Mouse (Mus musculus): ENCODE data around the gene Hspb1.

Gene Hspb1

DNA sequence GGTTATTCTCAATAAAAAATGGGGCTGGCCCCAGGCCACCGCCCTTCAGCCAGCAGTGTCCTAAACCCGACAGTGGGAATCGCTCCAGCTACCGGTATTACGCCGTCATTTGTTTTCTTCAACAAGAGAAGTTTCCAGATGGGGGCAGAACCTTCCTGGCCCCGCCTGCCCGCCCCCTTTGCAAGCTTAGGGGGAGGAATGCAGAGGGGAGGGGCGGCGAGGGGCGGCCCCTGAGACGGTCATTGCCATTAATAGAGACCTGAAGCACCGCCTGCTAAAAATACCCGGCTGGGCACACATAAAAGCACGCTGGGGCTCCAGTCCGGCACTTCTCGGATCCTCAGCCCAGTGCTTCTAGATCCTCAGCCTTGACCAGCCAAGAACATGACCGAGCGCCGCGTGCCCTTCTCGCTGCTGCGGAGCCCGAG is at the start of gene Hspb1:
TSS of gene Hspb1 (plus strand) at position 245 of the 428 bp plus-strand sequence.
- DNase-seq (ENCODE audit: low spot score): no peak

DNA sequence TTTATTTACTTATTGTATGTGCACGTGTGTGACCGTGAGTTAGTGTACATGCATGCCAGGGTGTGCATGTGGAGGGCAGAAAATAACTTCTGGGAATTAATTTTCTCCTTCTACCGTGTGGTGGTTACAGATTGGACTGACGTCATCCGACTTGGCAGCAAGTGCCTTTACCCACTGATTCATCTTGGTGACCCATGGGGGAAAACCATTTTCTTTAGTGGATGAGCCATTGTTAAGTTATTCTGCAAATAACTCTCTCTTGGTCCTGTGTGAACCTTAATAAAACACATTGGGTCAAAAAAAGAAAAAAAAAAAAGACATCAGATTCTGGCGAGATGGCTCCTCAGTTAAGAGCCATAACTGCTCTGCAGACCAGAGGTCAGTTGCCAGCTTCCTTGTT is 46.1 kb upstream of the Hspb1 start:
- no peak for DNase-seq (ENCODE audit: low spot score)

GRCm38 (mm10) chr5:135843418-135843817 is 44.3 kb upstream of the Hspb1 start:
- DNase-seq (ENCODE audit: low spot score): no peak

- DNase-seq (ENCODE audit: low spot score): no peak
These were observed 41.9 kb upstream of the Hspb1 start for GRCm38 (mm10) chr5:135845676-135846320.

GRCm38 (mm10) chr5:135847460-135847859 is 40.3 kb upstream of the Hspb1 start:
- DNase-seq (ENCODE audit: low spot score): no peak

DNA sequence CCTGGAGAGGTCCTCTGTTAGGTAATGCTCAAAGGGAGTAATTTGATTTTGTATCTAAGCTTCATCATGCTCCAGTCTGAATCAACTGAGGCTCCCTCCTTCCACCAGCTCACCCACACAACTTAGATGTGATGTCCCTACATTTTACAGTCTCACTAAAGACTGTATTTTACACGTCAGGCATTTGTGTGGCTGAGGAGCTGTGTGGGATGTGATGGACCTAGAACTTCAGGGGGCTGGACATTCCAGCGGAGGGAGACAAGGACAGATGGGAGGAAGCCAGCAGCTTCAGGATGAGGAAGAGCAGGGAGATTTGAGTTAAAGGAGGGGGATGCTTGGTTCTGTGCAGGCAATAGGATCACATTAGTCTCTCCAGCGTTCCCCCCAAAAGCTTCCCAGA is 39.8 kb upstream of the Hspb1 start:
- DNase-seq (ENCODE audit: low spot score): no peak

- DNase-seq (ENCODE audit: low spot score): no peak
These were observed 36.7 kb upstream of the Hspb1 start for GRCm38 (mm10) chr5:135851024-135851423.

DNA sequence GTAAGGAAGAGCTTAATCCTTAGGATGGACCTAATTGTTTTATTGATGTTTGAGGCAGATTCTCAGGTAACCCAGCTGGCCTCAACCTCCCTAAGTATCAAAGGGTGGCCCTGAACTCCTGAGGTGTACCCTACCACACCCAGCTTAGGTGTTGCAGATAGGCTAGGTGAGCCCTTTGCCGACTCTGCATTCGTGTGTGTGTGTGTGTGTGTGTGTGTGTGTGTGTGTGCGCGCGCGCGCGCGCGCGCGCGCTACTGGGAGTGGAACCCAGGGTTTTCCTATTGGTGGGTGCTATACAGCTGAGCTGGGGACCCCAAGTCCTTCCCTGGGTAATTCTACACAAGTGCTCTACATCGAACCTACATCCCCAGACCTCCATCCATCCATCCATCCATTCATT is 36.2 kb upstream of the Hspb1 start:
- no peak for DNase-seq (ENCODE audit: low spot score)

- no peak for DNase-seq (ENCODE audit: low spot score)
These were observed 35.3 kb upstream of the Hspb1 start for GRCm38 (mm10) chr5:135852421-135852820.

DNA sequence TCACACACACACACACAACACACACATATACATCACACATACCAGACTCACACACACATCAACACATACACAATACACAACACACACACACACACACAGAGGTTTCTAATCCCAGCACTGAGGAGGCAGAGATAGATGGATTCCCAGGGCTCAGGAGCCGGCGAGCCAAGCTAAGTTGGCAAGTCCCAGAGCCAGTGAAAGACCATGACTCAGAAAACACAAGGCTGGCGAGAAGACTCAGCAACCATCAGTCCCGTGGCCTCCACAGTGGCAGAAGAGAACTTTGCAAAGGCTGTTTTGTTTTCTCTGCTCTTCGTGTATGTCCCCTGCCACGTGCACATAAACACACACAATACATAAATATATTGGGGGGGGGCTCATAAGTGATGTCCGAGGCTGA is 34.0 kb upstream of the Hspb1 start:
- DNase-seq (ENCODE audit: low spot score): no peak

GRCm38 (mm10) chr5:135855156-135855555 is 32.6 kb upstream of the Hspb1 start:
- no peak for DNase-seq (ENCODE audit: low spot score)

DNA sequence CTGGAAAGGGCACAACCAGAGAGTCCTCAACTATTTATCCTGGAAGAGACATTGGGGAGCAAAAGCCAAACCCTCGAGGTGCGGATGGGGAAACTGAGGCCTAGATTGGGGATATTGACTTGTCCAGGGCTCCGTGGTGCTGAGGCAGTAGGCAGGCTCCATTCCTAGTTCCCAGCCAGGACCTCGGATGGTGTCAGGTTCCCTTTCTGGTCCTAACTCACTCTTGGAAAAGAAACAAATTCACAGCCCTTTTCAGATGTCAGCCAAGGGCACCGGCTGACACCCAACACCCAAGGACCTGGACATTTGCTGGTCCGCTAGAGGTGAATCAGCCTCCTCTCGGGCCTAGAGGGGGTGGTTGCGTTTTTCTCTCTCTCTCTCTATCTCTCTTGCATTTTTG is 21.1 kb upstream of the Hspb1 start:
- DNase-seq (ENCODE audit: low spot score): no peak

GRCm38 (mm10) chr5:135867637-135868593 is 19.8 kb upstream of the Hspb1 start:
- DNase-seq (ENCODE audit: low spot score): no peak

DNA sequence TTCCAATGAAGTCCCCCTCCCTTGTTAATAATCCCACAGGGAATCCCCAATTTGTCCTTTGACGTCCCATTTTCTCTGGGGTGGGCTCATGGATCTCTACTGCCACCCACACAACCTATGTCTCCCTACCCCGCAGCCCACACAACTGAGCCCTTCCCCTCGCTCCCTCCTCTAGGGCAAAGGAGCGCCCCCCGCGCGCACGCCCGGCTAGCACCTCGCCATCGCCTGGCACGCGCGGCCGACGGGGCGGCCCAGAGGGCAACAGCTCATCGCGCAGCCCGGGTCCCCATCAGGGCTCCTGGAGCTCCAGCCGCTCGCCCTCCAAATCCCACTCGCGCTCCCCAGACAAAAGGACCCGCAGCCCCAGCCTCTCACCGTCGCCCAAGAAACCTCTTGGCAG is 19.1 kb upstream of the Hspb1 start:
- no peak for DNase-seq (ENCODE audit: low spot score)

DNA sequence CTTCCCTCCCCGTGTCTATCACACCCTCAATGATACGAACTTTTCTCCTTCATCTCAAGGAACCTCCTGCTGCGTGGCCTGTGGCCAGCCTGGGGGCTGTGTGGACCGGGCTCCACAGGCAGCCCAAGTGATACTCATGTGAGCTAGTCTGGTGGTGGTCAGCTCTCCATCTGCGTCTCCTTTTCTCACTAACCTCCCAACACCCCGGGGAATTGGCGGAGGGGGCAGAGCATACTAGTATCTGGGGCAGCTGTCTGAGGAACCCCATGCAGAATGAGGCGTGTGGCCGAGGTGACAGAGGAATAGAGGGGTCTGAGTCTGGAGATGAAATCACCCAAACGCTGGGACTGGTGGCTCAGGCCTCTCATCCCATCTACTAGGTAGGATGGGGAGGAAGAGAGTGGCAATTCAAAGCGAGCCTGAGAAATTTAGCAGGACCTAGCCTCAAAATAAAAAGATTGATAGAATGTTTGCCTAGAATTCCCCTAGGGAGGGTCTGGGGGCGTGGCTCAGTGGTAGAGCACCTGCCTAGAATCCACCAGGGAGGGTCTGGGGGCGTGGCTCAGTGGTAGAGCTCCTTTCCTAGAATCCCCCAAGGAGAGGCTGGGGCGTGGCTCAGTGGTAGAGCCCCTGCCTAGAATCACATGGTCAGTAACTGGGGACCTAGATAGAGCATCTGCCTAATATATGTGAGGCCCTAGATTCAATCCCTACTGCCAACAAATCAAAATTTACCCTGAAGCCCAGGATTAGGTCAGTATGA is 17.9 kb upstream of the Hspb1 start:
- no peak for DNase-seq (ENCODE audit: low spot score)

GRCm38 (mm10) chr5:135870505-135870904 is 17.2 kb upstream of the Hspb1 start:
- no peak for DNase-seq (ENCODE audit: low spot score)

DNA sequence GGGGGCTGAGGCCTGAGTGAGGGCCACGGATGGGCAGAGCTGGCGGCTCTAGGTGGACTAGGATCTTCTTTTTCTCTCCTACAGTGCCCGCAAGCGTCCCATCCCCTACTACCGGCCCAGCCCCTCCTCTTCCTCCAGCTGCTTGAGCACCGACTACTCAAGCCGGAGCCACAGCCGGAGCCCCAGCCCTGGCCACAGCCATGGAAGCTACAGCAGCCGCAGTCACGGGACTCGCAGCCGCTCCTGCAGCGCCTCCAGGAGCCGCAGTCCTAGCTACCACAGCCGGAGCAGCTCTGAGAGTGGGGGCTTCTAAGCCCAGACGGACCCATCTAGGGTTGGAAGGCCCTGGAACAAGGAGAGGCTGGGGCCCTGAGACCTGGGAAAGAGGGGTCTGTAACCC is 14.7 kb upstream of the Hspb1 start:
- DNase-seq (ENCODE audit: low spot score): no peak

GRCm38 (mm10) chr5:135873753-135874152 is 14.0 kb upstream of the Hspb1 start:
- no peak for DNase-seq (ENCODE audit: low spot score)

DNA sequence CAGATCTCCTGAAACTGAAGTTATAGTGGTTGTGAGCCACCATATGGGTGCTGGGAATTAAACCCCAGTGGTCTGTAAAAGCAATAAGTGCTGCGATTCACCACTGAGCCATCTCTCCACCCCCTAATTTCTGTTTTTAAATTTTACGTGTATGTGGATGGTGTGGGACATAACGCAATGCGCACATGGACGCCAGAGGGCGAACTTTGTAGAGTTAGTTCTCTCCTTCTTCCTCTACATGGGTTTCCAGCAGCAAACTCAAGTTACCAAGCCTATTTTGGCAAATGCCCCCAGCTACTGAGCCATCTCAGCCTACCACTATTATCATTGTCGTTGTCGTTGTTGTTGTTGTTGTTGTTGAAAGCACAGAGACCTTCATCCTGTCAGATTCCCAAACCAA is 10.5 kb upstream of the Hspb1 start:
- no peak for DNase-seq (ENCODE audit: low spot score)

DNA sequence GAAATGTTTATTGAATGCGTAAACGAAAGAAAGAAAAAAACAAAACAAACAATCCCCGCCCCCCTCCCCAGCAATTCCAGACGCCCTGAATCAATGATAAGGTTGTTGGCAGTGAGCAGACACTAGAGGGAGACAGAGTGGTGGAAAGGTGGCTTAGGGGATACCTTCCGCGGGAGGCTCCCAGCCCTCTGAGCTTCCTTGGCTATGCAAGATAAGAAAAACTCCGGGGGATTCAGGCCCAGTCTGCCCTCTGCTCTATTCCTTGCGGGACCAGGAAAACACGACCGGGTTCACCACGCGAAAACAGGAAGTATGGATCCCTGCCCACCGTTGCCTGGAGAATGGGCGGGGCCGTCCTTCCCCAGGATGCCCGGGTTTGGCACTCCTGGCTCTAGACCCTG is 9.9 kb upstream of the Hspb1 start:
- no peak for DNase-seq (ENCODE audit: low spot score)

DNA sequence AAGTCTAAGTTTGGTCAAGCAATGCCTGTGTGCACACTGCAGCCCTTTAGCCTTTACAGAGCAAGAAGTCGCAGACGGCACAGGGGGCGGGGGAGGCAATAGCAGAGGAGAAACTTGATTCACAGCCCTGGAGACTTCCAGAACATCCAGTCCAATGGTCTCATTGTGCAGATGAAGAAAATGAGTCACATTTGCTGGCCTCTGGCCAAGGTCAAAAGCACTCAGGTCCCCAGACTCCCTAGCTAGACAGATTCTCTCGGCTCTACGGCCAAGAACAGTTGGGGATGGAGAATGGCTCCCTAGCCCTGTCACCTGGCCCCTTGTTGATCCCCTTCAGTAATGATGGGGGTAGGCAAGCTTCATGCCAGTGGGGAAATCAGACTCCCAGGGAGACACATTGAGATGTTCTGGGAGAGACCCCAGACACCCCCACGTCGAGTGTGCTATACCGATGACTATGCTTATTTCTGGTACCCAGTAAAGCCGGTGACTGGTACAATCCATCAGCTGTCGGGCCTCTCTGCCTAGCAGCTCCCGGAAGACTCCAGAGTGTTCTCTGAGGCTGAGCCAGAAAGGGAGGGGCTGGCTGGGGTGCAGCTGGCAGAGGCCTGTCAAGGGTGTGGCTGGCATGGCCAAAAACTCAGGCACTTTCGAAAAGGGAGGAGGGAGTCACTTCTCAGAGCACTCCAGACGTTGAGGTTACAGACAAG is 8.1 kb upstream of the Hspb1 start:
- DNase-seq (ENCODE audit: low spot score): no peak

GRCm38 (mm10) chr5:135884641-135885040 is 3.1 kb upstream of the Hspb1 start:
- DNase-seq (ENCODE audit: low spot score): no peak
